Mouse (Mus musculus) duodenum, adult 2 months (tissue): ENCODE results near the gene Snorc. TPM values are rescaled to one million over a fixed set of nuclear protein-coding genes. Genes with fewer than 3 reads are reported as not detected.

ENCODE experiments used
- polyA plus RNA-seq: library from polyadenylated mRNA; depleted of rRNA; stranded (reverse); fragments of >200 nt; gene quantifications from 2 replicates; pipeline ENCODE4 v1.2.3, GENCODE M21; 2012; ENCODE audit warnings: low replicate concordance; rRNA removed

The Snorc gene
- polyA plus RNA-seq = not detected in 2 replicates

GRCm38 (mm10) chr1:87469971-87470370 lies at the start of gene Snorc:
TSS of gene Snorc (plus strand) at chr1:87470271.

GRCm38 (mm10) chr1:87509561-87510165 lies 39.6 kb downstream of the Snorc start, which contains the start of gene Neu2:
TSS of gene Neu2 (plus strand) at chr1:87509889.

Other genes starting within 250 kb of the Snorc start
- 0.20 and 0.57 TPM in 2 replicates for gene Efhd1, start 205.9 kb upstream of the Snorc start, polyA plus RNA-seq
- 15.2 and 15.6 TPM in 2 replicates for gene Gigyf2, start 143.3 kb upstream of the Snorc start, polyA plus RNA-seq
- 0.11 TPM in 1 of 2 replicates, not detected in the other for gene Kcnj13, start 75.5 kb upstream of the Snorc start, polyA plus RNA-seq
- gene Neu2, start 39.6 kb downstream of the Snorc start, polyA plus RNA-seq = 1.0 and 1.1 TPM in 2 replicates
- gene Ngef, start 103.6 kb downstream of the Snorc start, polyA plus RNA-seq = 10.7 and 18.7 TPM in 2 replicates
- 13.8 and 16.4 TPM in 2 replicates for gene Inpp5d, start 150.0 kb downstream of the Snorc start, polyA plus RNA-seq